Mouse (Mus musculus): ENCODE data around the gene Atp8a1. TPM values are rescaled to one million over a fixed set of nuclear protein-coding genes. Genes with fewer than 3 reads are reported as not detected.
A peak's percentile ranks its signal among the peaks of the same experiment; 100 is the strongest.

Gene Atp8a1
- polyA plus RNA-seq, 1 experiment from 2014 or later = 17.0 TPM

DNA sequence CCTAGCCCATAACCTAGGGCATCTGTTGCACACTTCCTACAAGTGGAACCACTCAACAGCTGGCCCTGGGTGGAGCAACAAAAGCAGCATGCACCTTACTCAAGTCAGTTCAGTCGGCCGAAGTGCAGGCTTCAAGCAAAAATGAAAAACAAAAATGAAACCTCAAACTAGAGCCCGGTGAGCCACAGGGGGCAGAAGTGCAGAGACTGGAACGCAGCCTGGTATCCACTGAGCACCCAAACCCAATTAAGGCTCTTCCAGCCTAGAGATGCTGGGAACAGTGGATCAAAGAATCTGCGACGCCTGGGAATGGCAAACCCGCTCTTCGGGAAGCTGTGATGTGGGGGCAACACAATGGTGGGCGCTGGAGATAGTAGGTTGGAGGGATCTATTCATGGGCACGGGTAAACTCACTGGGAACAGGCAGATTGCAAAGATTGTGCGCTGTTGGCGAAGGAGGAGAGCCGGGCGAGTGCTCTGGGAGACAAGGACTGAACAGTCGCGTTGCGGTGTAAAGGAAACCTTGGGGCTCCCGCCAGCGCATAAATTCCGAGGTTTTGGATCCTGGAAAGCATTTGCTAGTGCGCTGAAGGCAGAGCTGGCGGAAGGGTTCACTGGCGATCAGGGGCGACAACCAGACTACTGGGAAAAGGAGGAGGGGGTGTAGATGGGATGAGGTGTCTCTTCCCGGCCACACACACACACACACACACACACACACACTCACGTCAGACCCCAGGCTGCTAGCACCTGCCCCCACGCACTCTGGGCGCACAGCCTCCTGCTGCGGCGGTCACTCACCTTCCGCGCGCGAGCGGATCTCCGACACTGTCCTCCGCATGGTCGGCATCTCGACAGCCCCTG, 641 bp downstream of the Atp8a1 start:
- Histone ChIP-seq H3K9me3 (no peaks in the 10 kb centered on the region), H3K4me1 (replicated peaks) (peaks cover 62% of the 10 kb centered on the region), H3K27ac (peak overlapping the region; percentile 92), H3K27me3 (ENCODE audit: insufficient read depth, poor library complexity, severe bottlenecking) (no peaks in the 10 kb centered on the region), H3K4me3 (peak overlapping the region; percentile 95), H3K36me3 (no peaks in the 10 kb centered on the region)
- no peak for DNase-seq (ENCODE audit: low spot score)
- under 1% methylated on average over 39 of the region's 39 CpGs for WGBS

GRCm38 (mm10) chr5:67845190-67845691, 2.0 kb downstream of the Atp8a1 start:
- Histone ChIP-seq H3K36me3 (no peaks in the 10 kb centered on the region), H3K27ac (peak overlapping the region; percentile 53; the same call in 1 of the 2 replicates), H3K4me1 (replicated peaks) (peaks cover 66% of the 10 kb centered on the region), H3K27me3 (ENCODE audit: insufficient read depth, poor library complexity, severe bottlenecking) (no peaks in the 10 kb centered on the region), H3K4me3 (peak overlapping the region; percentile 95), H3K9me3 (no peaks in the 10 kb centered on the region)
- 28% methylated on average over 8 of the region's 8 CpGs for WGBS
- peak; percentile 60 for DNase-seq (ENCODE audit: low spot score)

- H3K4me3 ChIP-seq = no peak overlapping the region
- H3K4me1 ChIP-seq (replicated peaks) = peaks cover 66% of the 10 kb centered on the region
- H3K27me3 ChIP-seq (ENCODE audit: insufficient read depth, poor library complexity, severe bottlenecking) = no peaks in the 10 kb centered on the region
- DNase-seq (ENCODE audit: low spot score) = no peak
- H3K9me3 ChIP-seq = no peaks in the 10 kb centered on the region
- WGBS = 87% methylated on average over 4 of the region's 4 CpGs
- H3K36me3 ChIP-seq = no peaks in the 10 kb centered on the region
- H3K27ac ChIP-seq = no peak overlapping the region
These were observed 3.2 kb downstream of the Atp8a1 start for GRCm38 (mm10) chr5:67844070-67844469.

DNA sequence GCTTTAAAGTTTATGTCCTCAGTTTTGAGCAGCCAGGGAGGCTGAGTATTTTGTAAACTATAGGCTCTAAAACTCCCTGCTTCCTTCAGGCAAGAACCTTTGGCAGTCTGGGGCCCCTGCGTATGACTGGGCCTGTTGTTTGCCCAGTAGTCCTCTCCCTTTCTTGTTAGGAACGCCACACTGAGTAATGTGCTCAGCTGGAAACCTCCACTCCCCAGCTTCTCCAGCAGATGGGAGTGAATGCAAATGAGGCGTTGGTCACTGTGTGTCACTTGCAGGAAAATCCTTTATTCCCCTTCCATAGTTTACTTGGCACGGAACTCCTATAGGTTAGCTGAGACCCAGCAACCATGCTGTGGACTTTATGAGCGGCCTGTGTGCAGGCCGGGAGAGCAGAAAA, 4.9 kb downstream of the Atp8a1 start:
- no peaks in the 10 kb centered on the region for H3K27me3 ChIP-seq (ENCODE audit: insufficient read depth, poor library complexity, severe bottlenecking)
- H3K4me1 ChIP-seq (replicated peaks) = peaks cover 50% of the 10 kb centered on the region
- no peak overlapping the region for H3K4me3 ChIP-seq
- no peaks in the 10 kb centered on the region for H3K9me3 ChIP-seq
- H3K27ac ChIP-seq = peak overlapping the region; percentile 57
- 0 out of 2 replicates have a peak, but pooled peaks cover under 1% of the 10 kb centered on the region for H3K36me3 ChIP-seq
- WGBS = 22% methylated on average over 6 of the region's 6 CpGs
- DNase-seq (ENCODE audit: low spot score) = peak; percentile 44

GRCm38 (mm10) chr5:67833841-67834240, 13.4 kb downstream of the Atp8a1 start:
- DNase-seq (ENCODE audit: low spot score) = no peak
- WGBS = 93% methylated on average over 5 of the region's 5 CpGs
- H3K9me3 ChIP-seq = no peaks in the 10 kb centered on the region

DNA sequence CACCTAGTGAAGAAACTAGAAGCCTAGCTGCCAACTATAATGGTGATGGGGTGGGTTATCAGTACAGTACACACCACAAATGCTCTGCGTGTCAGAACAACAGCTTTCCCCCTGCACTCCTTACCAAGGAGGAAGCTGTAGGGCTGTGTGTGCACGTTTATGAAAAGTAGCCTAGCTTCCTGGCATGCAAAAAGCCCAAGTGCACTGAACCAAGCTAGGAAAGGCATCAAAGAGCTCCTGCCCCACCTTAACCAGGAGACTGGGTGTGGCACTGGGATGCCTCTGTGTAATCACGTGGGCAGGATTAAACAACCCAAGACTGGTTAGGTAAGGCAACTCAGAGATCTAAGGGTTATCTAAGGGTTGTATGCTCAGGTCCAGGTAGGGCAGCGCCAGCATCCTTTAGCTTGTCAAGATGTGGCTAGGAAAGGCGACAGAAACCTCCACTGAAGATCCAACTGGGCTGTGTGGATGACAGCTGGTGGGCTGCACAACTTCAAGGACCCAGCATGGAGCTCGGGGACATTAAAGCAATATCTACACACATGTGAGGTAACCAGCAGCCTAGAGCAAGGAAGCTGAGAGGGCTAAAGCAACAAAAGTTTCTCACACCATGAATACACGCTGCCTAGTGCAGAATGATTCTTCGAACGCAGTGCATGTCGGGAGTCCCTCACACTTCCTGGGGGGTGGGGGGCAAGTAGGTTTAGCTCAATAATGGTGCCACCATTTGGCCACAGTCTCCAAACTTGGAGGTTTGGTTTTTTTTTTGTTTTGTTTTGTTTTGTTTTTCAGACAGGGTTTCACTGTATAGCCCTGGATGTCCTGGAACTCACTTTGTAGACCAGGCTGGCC, 15.7 kb downstream of the Atp8a1 start:
- H3K4me1 ChIP-seq (replicated peaks) = peaks cover 15% of the 10 kb centered on the region; the same call in 1 of the 2 replicates
- DNase-seq (ENCODE audit: low spot score) = no peak
- H3K36me3 ChIP-seq = no peaks in the 10 kb centered on the region
- no peak overlapping the region for H3K4me3 ChIP-seq
- H3K9me3 ChIP-seq = no peaks in the 10 kb centered on the region
- WGBS = 85% methylated on average over 10 of the region's 10 CpGs
- H3K27me3 ChIP-seq (ENCODE audit: insufficient read depth, poor library complexity, severe bottlenecking) = no peaks in the 10 kb centered on the region
- H3K27ac ChIP-seq = no peak overlapping the region

More at GRCm38 (mm10) chr5:67833841-67834240, 13.4 kb downstream of the Atp8a1 start:
- Histone ChIP-seq H3K4me1 (replicated peaks) (peaks cover 15% of the 10 kb centered on the region; the same call in 1 of the 2 replicates), H3K36me3 (0 out of 2 replicates have a peak, but pooled peaks cover 5% of the 10 kb centered on the region), H3K27me3 (ENCODE audit: insufficient read depth, poor library complexity, severe bottlenecking) (no peaks in the 10 kb centered on the region), H3K4me3 (no peak overlapping the region), H3K27ac (no peak overlapping the region)

DNA sequence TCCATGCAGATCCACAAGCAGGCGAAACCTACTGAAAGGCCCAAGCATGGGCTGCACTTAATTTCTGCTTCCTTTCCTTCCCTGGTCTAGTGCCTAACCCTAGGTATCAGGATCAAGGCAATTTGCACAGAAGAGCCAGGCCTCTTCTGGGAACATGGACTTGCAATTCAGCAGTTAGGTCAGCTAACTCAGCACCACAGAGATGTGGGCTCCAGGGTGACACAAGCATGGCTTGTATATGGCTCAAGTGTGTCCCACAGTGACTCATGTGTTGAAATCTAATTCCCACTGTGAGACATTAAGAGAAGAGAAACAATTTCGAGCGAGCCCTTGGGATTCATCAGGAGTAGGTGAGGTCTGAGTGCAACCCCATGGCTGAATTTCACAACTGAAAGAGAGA, 18.9 kb downstream of the Atp8a1 start:
- no peaks in the 10 kb centered on the region for H3K9me3 ChIP-seq

GRCm38 (mm10) chr5:67826935-67827334, 20.3 kb downstream of the Atp8a1 start:
- no peaks in the 10 kb centered on the region for H3K36me3 ChIP-seq
- H3K4me3 ChIP-seq = no peak overlapping the region
- H3K9me3 ChIP-seq = no peaks in the 10 kb centered on the region
- WGBS = 82% methylated on average over 3 of the region's 3 CpGs
- H3K27ac ChIP-seq = no peak overlapping the region
- H3K4me1 ChIP-seq (replicated peaks) = peaks cover 7% of the 10 kb centered on the region; the same call in 1 of the 2 replicates
- H3K27me3 ChIP-seq (ENCODE audit: insufficient read depth, poor library complexity, severe bottlenecking) = no peaks in the 10 kb centered on the region
- no peak for DNase-seq (ENCODE audit: low spot score)

More for the DNA sequence above, 18.9 kb downstream of the Atp8a1 start:
- WGBS = 90% methylated on average over 3 of the region's 3 CpGs
- H3K27me3 ChIP-seq (ENCODE audit: insufficient read depth, poor library complexity, severe bottlenecking) = no peaks in the 10 kb centered on the region
- no peak for DNase-seq (ENCODE audit: low spot score)
- H3K27ac ChIP-seq = no peak overlapping the region
- H3K36me3 ChIP-seq = no peaks in the 10 kb centered on the region
- H3K4me1 ChIP-seq (replicated peaks) = peaks cover 15% of the 10 kb centered on the region; the same call in 1 of the 2 replicates
- no peak overlapping the region for H3K4me3 ChIP-seq

- no peak for DNase-seq (ENCODE audit: low spot score)
- H3K4me1 ChIP-seq (replicated peaks) = peaks cover 5% of the 10 kb centered on the region; the same call in 1 of the 2 replicates
- H3K27me3 ChIP-seq (ENCODE audit: insufficient read depth, poor library complexity, severe bottlenecking) = no peaks in the 10 kb centered on the region
- 91% methylated on average over 9 of the region's 9 CpGs for WGBS
- H3K4me3 ChIP-seq = no peak overlapping the region
- no peaks in the 10 kb centered on the region for H3K9me3 ChIP-seq
- H3K27ac ChIP-seq = no peak overlapping the region
- H3K36me3 ChIP-seq = no peaks in the 10 kb centered on the region
These were observed 21.0 kb downstream of the Atp8a1 start for GRCm38 (mm10) chr5:67826278-67826677.

- H3K4me3 ChIP-seq = no peak overlapping the region
- H3K27me3 ChIP-seq (ENCODE audit: insufficient read depth, poor library complexity, severe bottlenecking) = no peaks in the 10 kb centered on the region
- 92% methylated on average over 2 of the region's 2 CpGs for WGBS
- no peaks in the 10 kb centered on the region for H3K9me3 ChIP-seq
- no peak for DNase-seq (ENCODE audit: low spot score)
- H3K4me1 ChIP-seq (replicated peaks) = 0 out of 2 replicates have a peak, but pooled peaks cover 3% of the 10 kb centered on the region
- H3K36me3 ChIP-seq = no peaks in the 10 kb centered on the region
- no peak overlapping the region for H3K27ac ChIP-seq
These were observed 22.6 kb downstream of the Atp8a1 start for GRCm38 (mm10) chr5:67824600-67824999.

GRCm38 (mm10) chr5:67823771-67824170, 23.5 kb downstream of the Atp8a1 start:
- no peak for DNase-seq (ENCODE audit: low spot score)
- WGBS = 90% methylated on average over 5 of the region's 5 CpGs

GRCm38 (mm10) chr5:67822619-67823018, 24.6 kb downstream of the Atp8a1 start:
- Histone ChIP-seq H3K27ac (no peak overlapping the region), H3K27me3 (ENCODE audit: insufficient read depth, poor library complexity, severe bottlenecking) (no peaks in the 10 kb centered on the region), H3K36me3 (no peaks in the 10 kb centered on the region), H3K4me3 (no peak overlapping the region), H3K4me1 (replicated peaks) (0 out of 2 replicates have a peak, but pooled peaks cover 3% of the 10 kb centered on the region), H3K9me3 (no peaks in the 10 kb centered on the region)
- WGBS = 85% methylated on average over 6 of the region's 6 CpGs
- no peak for DNase-seq (ENCODE audit: low spot score)

More at GRCm38 (mm10) chr5:67823771-67824170, 23.5 kb downstream of the Atp8a1 start:
- Histone ChIP-seq H3K27me3 (ENCODE audit: insufficient read depth, poor library complexity, severe bottlenecking) (no peaks in the 10 kb centered on the region), H3K4me1 (replicated peaks) (0 out of 2 replicates have a peak, but pooled peaks cover 3% of the 10 kb centered on the region), H3K9me3 (no peaks in the 10 kb centered on the region), H3K27ac (no peak overlapping the region), H3K4me3 (no peak overlapping the region), H3K36me3 (no peaks in the 10 kb centered on the region)
